Mouse (Mus musculus) heart, embryonic 15.5 days (tissue): ENCODE results near the gene Gm49384. TPM values are rescaled to one million over a fixed set of nuclear protein-coding genes. Genes with fewer than 3 reads are reported as not detected.
"Not testable (repeated sequence)": the region's sequence is repeated elsewhere in the genome, so short reads cannot be mapped to it uniquely, and the experiment has no call there.

Experiments
- ATAC-seq: fragments of 200-750 bp; cut with Nextera tagmentation; replicated peaks from 2 replicates; pipeline ENCODE4 v1.8.0; 2017; ENCODE audit warnings: low read depth, moderate TSS enrichment; ENCODE audit not compliant: insufficient number of reproducible peaks, insufficient read depth, low FRiP score
- H3K27ac ChIP-seq: fragments of 300-500 bp; sonication (generic); 2 replicates; pipeline ENCODE4 v1.5.1; 2015; ENCODE audit warnings: mild to moderate bottlenecking, inconsistent platforms
- H3K27me3 ChIP-seq: fragments of 300-500 bp; sonication (generic); 2 replicates; pipeline ENCODE4 v1.6.1; 2015; ENCODE audit warnings: inconsistent platforms
- H3K36me3 ChIP-seq: fragments of 300-500 bp; sonication (generic); 2 replicates; pipeline ENCODE4 v1.6.1; 2015; ENCODE audit warnings: mild to moderate bottlenecking, inconsistent platforms
- H3K4me1 ChIP-seq: fragments of 300-500 bp; sonication (generic); replicated peaks from 2 replicates; pipeline ENCODE4 v1.6.1; 2015; ENCODE audit warnings: inconsistent platforms
- H3K4me2 ChIP-seq: fragments of 300-500 bp; sonication (generic); 2 replicates; pipeline ENCODE4 v1.6.1; 2015; ENCODE audit warnings: inconsistent platforms, mild to moderate bottlenecking, moderate library complexity
- H3K4me3 ChIP-seq: fragments of 300-500 bp; sonication (generic); 2 replicates; pipeline ENCODE4 v1.5.1; 2015; ENCODE audit warnings: mild to moderate bottlenecking, inconsistent platforms
- H3K9ac ChIP-seq: fragments of 300-500 bp; sonication (generic); 2 replicates; pipeline ENCODE4 v1.6.1; 2015; ENCODE audit warnings: mild to moderate bottlenecking, inconsistent platforms
- H3K9me3 ChIP-seq: fragments of 300-500 bp; sonication (generic); replicated peaks from 2 replicates; pipeline ENCODE4 v1.6.1; 2016; ENCODE audit warnings: inconsistent platforms
- WGBS: fragments of 180-500 bp; shearing (Covaris S2); methylation state at CpG from one replicate; pipeline ENCODE4 v1.1.7; 2015; ENCODE audit warnings: mixed read lengths; 5-methylcytosine and 5-hydroxymethylcytosine counted together
- polyA plus RNA-seq: library from polyadenylated mRNA; unstranded; fragments of >200 nt; fragmentation: Nextera tagmentation; extraction: Ambion mirVana; gene quantifications from 2 replicates; pipeline ENCODE4 v1.2.1, GENCODE M21; 2015

Gene Gm49384
- polyA plus RNA-seq, 1 experiment from 2014 or later: 11.2 TPM

DNA sequence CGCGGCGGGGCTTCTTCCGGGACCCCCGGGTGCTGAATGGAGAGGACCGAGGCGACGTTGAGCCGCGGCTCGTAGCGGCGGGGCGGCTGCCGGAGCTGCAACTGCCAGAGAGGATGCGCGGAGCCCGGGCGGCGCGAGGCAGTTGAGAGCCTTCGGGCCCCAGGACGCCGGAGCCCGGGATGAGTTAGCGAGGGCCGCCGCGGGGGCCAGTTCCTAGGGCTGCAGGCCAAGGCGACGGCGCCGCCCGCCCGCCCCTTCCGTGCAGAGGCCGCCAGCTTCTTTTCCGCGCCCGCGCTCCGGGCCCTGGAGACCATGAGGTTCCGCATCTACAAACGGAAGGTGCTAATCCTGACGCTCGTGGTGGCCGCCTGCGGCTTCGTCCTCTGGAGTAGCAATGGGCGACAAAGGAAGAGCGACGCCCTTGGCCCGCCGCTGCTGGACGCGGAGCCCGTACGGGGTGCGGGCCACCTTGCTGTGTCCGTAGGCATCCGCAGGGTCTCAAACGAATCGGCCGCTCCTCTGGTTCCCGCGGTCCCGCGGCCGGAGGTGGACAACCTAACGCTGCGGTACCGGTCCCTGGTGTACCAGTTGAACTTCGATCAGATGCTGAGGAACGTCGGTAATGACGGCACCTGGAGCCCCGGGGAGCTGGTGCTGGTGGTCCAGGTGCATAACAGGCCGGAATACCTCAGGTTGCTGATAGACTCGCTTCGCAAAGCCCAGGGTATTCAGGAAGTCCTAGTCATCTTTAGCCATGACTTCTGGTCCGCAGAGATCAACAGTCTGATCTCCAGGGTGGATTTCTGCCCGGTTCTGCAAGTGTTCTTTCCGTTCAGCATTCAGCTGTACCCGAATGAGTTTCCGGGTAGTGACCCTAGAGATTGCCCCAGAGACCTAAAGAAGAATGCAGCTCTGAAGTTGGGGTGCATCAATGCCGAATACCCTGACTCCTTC, 19.4 kb downstream of the Gm49384 start:
- 2% methylated on average over 85 of the region's 86 CpGs for WGBS
- Histone ChIP-seq H3K27ac (peak overlapping the region; percentile 92), H3K4me1 (peaks cover 25% of the 10 kb centered on the region), H3K9me3 (no peaks in the 10 kb centered on the region), H3K4me3 (peak overlapping the region; percentile 77), H3K4me2 (peak overlapping the region; percentile 96), H3K36me3 (peaks cover 8% of the 10 kb centered on the region; the same call in 1 of the 2 replicates), H3K27me3 (no peaks in the 10 kb centered on the region), H3K9ac (peak overlapping the region; percentile 86)
- ATAC-seq: peak; percentile 63

DNA sequence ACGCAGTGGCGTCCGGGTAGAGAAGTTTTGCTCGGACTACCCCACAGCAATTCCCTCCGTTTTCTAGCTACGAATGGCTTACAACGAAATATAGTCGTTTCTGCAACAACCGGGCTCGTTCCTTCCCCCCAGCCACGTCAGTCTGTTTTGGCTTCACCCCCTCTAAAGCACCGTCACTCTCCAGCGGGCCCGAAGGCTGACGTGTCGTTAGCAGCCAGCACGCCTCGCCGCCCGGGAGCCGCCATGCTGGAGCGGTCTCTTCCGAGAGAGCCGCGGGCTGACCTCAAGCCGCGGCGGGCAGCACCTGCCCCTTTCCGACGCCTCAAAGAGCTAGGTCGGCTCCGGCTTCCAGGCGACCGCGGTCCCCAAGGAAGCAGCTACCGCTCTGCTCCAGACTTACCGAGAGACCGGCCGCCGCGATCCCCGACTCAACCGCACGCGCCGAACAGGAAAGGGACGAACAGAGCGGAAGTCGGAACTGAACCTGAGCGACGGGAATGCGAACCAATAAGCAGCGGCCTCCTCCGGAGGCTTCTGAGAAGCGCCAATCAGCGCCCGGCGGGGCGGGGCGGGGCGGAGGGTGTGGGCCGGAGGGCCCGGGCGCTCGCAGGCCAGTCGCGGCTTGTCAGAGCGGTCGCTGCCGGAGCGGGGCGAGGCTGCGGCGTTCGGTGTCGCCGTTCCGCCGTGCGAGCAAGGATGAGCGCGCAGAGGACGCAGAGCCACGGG, 20.3 kb downstream of the Gm49384 start, which contains the start of the genes Rpl36al and Mgat2:
Gene Rpl36al, minus strand, starts transcription at position 501 of the 726 bp plus-strand sequence.
Gene Mgat2, plus strand, starts transcription at position 575 of the 726 bp plus-strand sequence.
- Histone ChIP-seq H3K9ac (peak within 1 kb of the TSS; percentile 86), H3K36me3 (peaks cover 8% of the 10 kb centered on the region; the same call in 1 of the 2 replicates), H3K4me1 (peaks cover 25% of the 10 kb centered on the region), H3K4me2 (peak within 1 kb of the TSS; percentile 96), H3K4me3 (peak within 1 kb of the TSS; percentile 77), H3K9me3 (no peaks in the 10 kb centered on the region), H3K27me3 (no peaks in the 10 kb centered on the region), H3K27ac (peak within 1 kb of the TSS; percentile 92)
- ATAC-seq: peak; percentile 98
- under 1% methylated on average over 80 of the region's 84 CpGs for WGBS

DNA sequence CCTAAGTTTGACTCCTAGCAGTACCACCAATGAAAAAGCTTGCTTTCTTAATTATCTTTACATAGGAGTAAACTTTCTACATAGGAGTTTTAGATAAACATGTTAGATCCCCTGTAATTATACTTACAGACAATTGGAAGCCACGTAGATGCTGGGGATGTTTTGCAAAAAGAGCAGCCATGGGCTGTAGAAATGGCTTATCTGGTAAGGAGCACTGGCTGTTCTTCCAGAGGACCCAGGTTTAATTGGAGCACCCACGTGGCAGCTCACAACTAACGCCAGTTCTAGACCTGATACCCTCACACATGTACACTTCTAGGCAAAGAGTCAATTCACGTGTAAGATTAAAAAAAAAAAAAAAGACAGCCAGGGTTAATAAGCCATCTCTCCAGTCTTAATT, 22.3 kb downstream of the Gm49384 start:
- Histone ChIP-seq H3K27me3 (no peaks in the 10 kb centered on the region), H3K4me2 (no peak overlapping the region), H3K36me3 (peaks cover 16% of the 10 kb centered on the region), H3K9me3 (no peaks in the 10 kb centered on the region), H3K4me1 (peaks cover 19% of the 10 kb centered on the region), H3K4me3 (no peak overlapping the region), H3K9ac (no peak overlapping the region), H3K27ac (no peak overlapping the region)
- WGBS: 86% methylated on average over 4 of the region's 4 CpGs
- no peak for ATAC-seq

DNA sequence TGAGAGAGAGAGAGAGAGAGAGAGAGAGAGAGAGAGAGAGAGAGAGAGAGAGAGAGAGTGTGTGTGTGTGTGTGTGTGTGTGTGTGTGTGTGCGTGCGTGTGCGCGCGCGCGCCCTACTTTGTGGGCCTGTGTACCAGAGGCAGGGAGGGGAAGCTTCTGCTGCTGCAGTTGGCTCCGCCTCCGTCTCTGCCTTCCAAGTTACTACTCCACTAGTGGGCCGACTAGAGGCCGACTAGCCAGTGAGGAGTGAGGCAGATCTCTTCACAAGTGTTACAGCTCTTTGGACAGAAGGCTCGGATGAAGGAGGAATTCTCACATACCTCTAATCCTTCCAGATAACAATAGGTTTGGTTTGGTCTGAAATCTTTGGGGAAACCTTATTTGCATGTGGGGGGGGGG, 24.7 kb downstream of the Gm49384 start:
- Histone ChIP-seq H3K36me3 (peaks cover 25% of the 10 kb centered on the region), H3K27ac (no peak overlapping the region), H3K4me2 (no peak overlapping the region), H3K4me1 (peaks cover 5% of the 10 kb centered on the region; the same call in 1 of the 2 replicates), H3K9ac (no peak overlapping the region), H3K27me3 (no peaks in the 10 kb centered on the region), H3K9me3 (no peaks in the 10 kb centered on the region), H3K4me3 (no peak overlapping the region)
- no peak for ATAC-seq
- 68% methylated on average over 12 of the region's 12 CpGs for WGBS

GRCm38 (mm10) chr12:69177526-69177925, 26.5 kb downstream of the Gm49384 start:
- Histone ChIP-seq H3K4me3 (no peak overlapping the region), H3K27me3 (no peaks in the 10 kb centered on the region), H3K4me1 (0 out of 2 replicates have a peak, but pooled peaks cover 2% of the 10 kb centered on the region), H3K9ac (no peak overlapping the region), H3K36me3 (peaks cover 30% of the 10 kb centered on the region), H3K4me2 (no peak overlapping the region), H3K9me3 (no peaks in the 10 kb centered on the region), H3K27ac (no peak overlapping the region)
- 88% methylated on average over 3 of the region's 3 CpGs for WGBS
- no peak for ATAC-seq

DNA sequence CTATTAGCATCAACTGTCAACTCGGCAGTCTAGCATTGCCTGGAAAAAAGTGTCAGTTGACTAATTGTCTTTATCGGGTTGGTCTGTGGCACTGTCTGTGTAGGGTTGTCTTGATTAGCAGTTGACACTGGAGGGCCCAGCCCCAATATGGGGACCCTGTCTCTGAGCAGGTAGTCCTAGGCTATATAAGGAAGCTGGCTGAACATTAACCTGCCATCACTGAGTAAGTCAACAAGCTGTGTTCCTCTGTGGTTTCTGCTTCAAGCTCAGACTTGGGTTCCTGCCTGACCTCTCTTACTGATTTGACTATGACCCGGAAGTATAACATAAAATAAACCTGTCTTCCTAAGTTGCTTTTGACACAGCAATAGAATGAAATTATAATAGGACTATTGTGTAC, 28.1 kb downstream of the Gm49384 start:
- Histone ChIP-seq H3K9ac (no peak overlapping the region), H3K9me3 (no peaks in the 10 kb centered on the region), H3K4me2 (no peak overlapping the region), H3K4me1 (no peaks in the 10 kb centered on the region), H3K4me3 (no peak overlapping the region), H3K36me3 (peaks cover 21% of the 10 kb centered on the region), H3K27me3 (no peaks in the 10 kb centered on the region), H3K27ac (no peak overlapping the region)
- 86% methylated on average over 3 of the region's 3 CpGs for WGBS
- ATAC-seq: no peak

- H3K9me3 ChIP-seq: no peaks in the 10 kb centered on the region
- H3K27ac ChIP-seq: no peak overlapping the region
- ATAC-seq: no peak
- no peak overlapping the region for H3K4me2 ChIP-seq
- 91% methylated on average over 2 of the region's 2 CpGs for WGBS
- H3K36me3 ChIP-seq: 0 out of 2 replicates have a peak, but pooled peaks cover 13% of the 10 kb centered on the region
- H3K9ac ChIP-seq: no peak overlapping the region
- peaks cover 16% of the 10 kb centered on the region for H3K4me1 ChIP-seq
- no peak overlapping the region for H3K4me3 ChIP-seq
- H3K27me3 ChIP-seq: no peaks in the 10 kb centered on the region
Measured at GRCm38 (mm10) chr12:69171307-69171706, 32.8 kb downstream of the Gm49384 start.

DNA sequence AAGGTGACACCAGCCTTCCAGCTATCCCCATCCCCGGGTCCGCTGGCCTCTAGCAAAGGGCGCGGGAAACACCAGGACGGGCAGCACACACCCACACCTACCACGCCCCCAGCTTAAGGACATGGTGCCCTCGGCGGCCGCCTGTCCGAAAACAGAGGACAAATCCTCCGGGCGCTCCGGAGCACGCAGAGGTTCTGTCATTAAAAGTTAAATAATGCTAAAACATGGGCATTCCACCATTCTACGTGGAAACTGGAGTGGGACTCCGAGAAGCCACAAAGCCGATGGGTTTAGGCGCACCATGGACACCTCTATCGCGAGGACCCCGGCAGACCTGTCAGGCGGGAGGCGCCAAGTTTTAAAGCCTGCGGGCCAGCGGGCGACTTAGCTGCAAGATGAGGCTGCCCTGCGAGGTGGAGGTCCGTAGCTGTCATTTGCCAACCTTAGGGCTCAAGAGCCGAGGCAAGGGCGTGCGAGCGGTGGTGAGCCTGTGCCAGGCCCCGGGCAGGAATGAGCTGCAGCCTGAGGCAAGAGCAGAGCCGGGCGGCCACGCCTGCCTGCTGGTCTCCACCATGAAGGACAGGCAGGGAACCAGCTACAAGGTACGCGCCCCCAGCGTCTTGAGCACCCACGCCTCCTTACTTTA, 35.5 kb downstream of the Gm49384 start, which contains the start of gene Lrr1:
Gene Lrr1, plus strand, starts transcription at position 354 of the 646 bp plus-strand sequence.
- H3K9ac ChIP-seq: peak within 1 kb of the TSS; percentile 59
- 0 out of 2 replicates have a peak, but pooled peaks cover 4% of the 10 kb centered on the region for H3K36me3 ChIP-seq
- no peaks in the 10 kb centered on the region for H3K27me3 ChIP-seq
- peak; percentile 93 for ATAC-seq
- H3K9me3 ChIP-seq: no peaks in the 10 kb centered on the region
- H3K4me2 ChIP-seq: peak within 1 kb of the TSS; percentile 84
- H3K4me1 ChIP-seq: peaks cover 16% of the 10 kb centered on the region
- under 1% methylated on average over 40 of the region's 40 CpGs for WGBS
- H3K4me3 ChIP-seq: peak within 1 kb of the TSS; percentile 88
- peak within 1 kb of the TSS; percentile 82 for H3K27ac ChIP-seq

- ATAC-seq: no peak
- H3K27me3 ChIP-seq: no peaks in the 10 kb centered on the region
- peaks cover 16% of the 10 kb centered on the region for H3K4me1 ChIP-seq
- WGBS: 9% methylated on average over 18 of the region's 18 CpGs
- H3K27ac ChIP-seq: peak overlapping the region; percentile 82
- no peaks in the 10 kb centered on the region for H3K9me3 ChIP-seq
- H3K36me3 ChIP-seq: no peaks in the 10 kb centered on the region
- H3K9ac ChIP-seq: peak overlapping the region; percentile 59
- peak overlapping the region; percentile 88 for H3K4me3 ChIP-seq
- H3K4me2 ChIP-seq: peak overlapping the region; percentile 84
Measured at GRCm38 (mm10) chr12:69167656-69168460, 36.2 kb downstream of the Gm49384 start.

GRCm38 (mm10) chr12:69166861-69167581, 37.0 kb downstream of the Gm49384 start:
- not testable (repeated sequence) for ATAC-seq, H3K4me2 ChIP-seq, H3K36me3 ChIP-seq, H3K27ac ChIP-seq, H3K9me3 ChIP-seq, H3K4me3 ChIP-seq, H3K9ac ChIP-seq, H3K27me3 ChIP-seq
- peaks cover 16% of the 10 kb centered on the region for H3K4me1 ChIP-seq
- WGBS: 71% methylated on average over 8 of the region's 8 CpGs
